Mouse (Mus musculus): Measurements from ENCODE around the gene Olfr1438-ps1. TPM values are rescaled to one million over a fixed set of nuclear protein-coding genes. Genes with fewer than 3 reads are reported as not detected.
"Not testable (repeated sequence)": the region's sequence is repeated elsewhere in the genome, so short reads cannot be mapped to it uniquely, and the experiment has no call there.

Olfr1438-ps1 gene
- total RNA-seq (2018; cell fraction: chromatin; rRNA removed): not detected
- not detected for total RNA-seq (2018; cell fraction: cytosol; rRNA removed)
- not detected for total RNA-seq (2018; cell fraction: nucleus; rRNA removed)
- polyA plus RNA-seq (2018): not detected in 3 replicates

GRCm38 (mm10) chr19:12335810-12336209 is at the start of gene Olfr1438-ps1:
Gene Olfr1438-ps1 (minus strand): TSS chr19:12335910.
- Histone ChIP-seq H3K4me3 (ENCODE audit: inconsistent target) (no peak within 1 kb of the TSS), H3K36me3 (ENCODE audit: inconsistent target) (no peaks in the 10 kb centered on the region), H3K27ac (no peak within 1 kb of the TSS), H3K79me2 (ENCODE audit: inconsistent target) (no peaks in the 10 kb centered on the region)
- 86% methylated on average over 3 of the region's 3 CpGs for WGBS (ENCODE audit: missing documents)

DNA sequence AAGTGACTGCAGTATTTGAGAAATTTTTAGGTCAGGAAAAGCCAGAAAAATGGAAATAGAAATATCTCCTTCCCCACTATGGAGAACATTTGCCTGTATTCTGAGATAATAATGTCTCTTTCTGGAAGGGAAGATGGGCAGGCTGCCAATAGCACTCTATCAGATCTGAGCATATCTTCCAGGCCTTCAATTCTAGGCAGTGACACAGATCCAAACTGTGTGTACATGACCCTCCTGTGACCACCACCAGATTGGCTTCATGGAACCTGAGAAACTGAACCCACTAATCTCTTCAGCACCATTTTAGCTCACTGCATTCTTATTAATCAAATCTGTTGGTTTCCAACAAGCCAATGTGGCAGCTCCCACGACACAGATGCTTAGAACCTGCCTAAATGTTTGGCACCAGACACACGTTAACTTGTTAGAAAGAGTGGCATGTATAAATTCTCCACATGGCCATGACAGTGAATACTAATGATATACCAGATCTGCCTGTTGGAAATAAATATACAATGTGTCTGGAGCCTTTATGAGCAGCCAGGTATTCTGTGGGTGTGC is 38.8 kb upstream of the Olfr1438-ps1 start:
- Histone ChIP-seq H3K27ac (no peak overlapping the region), H3K79me2 (ENCODE audit: inconsistent target) (no peaks in the 10 kb centered on the region), H3K4me3 (ENCODE audit: inconsistent target) (no peak overlapping the region), H3K36me3 (ENCODE audit: inconsistent target) (no peaks in the 10 kb centered on the region)
- WGBS (ENCODE audit: missing documents): 82% methylated on average over 2 of the region's 2 CpGs

GRCm38 (mm10) chr19:12373004-12373403 is 37.3 kb upstream of the Olfr1438-ps1 start:
- Histone ChIP-seq H3K4me3 (ENCODE audit: inconsistent target) (no peak overlapping the region), H3K79me2 (ENCODE audit: inconsistent target) (no peaks in the 10 kb centered on the region), H3K36me3 (ENCODE audit: inconsistent target) (no peaks in the 10 kb centered on the region), H3K27ac (no peak overlapping the region)
- WGBS (ENCODE audit: missing documents): 78% methylated on average over 3 of the region's 3 CpGs

DNA sequence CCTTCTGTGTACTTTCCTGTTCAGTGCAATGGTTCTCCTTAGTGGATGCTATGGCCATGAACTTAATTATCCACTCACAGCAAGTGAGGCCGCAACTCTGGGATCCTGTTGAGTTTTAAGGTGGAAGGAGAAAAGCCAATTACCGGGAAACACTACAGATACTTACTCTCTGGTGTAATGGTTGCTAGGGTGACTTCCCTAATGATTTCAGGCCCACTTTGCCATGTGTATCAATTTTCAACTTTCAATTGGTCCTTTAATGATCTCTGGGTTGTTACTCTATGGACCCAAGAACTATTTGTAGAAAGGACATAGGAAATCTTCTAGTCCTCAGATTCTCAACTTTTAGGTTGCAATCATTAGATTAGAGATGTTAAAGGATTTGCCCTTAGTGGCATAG is 10.7 kb downstream of the Olfr1438-ps1 start, which contains the start of gene Olfr1437:
Gene Olfr1437, minus strand, starts transcription at position 101 of the 400 bp plus-strand sequence.
- WGBS (ENCODE audit: missing documents): 94% methylated on average over 2 of the region's 2 CpGs
- Histone ChIP-seq H3K79me2 (ENCODE audit: inconsistent target) (no peaks in the 10 kb centered on the region), H3K27ac (no peak within 1 kb of the TSS), H3K4me3 (ENCODE audit: inconsistent target) (no peak within 1 kb of the TSS), H3K36me3 (ENCODE audit: inconsistent target) (no peaks in the 10 kb centered on the region)

GRCm38 (mm10) chr19:12299030-12299429 is 36.7 kb downstream of the Olfr1438-ps1 start, which contains the start of gene Olfr1436:
Gene Olfr1436 (minus strand): TSS chr19:12299130.
- H3K36me3 ChIP-seq (ENCODE audit: inconsistent target); H3K79me2 ChIP-seq (ENCODE audit: inconsistent target); H3K27ac ChIP-seq; H3K4me3 ChIP-seq (ENCODE audit: inconsistent target): not testable (repeated sequence)
- 82% methylated on average over 1 of the region's 1 CpGs for WGBS (ENCODE audit: missing documents)

- no peak overlapping the region for H3K4me3 ChIP-seq (ENCODE audit: inconsistent target)
- no peaks in the 10 kb centered on the region for H3K79me2 ChIP-seq (ENCODE audit: inconsistent target)
- no peaks in the 10 kb centered on the region for H3K36me3 ChIP-seq (ENCODE audit: inconsistent target)
- no peak overlapping the region for H3K27ac ChIP-seq
These were observed 42.7 kb downstream of the Olfr1438-ps1 start for GRCm38 (mm10) chr19:12292979-12293378.

- no peaks in the 10 kb centered on the region for H3K36me3 ChIP-seq (ENCODE audit: inconsistent target)
- no peak within 1 kb of the TSS for H3K4me3 ChIP-seq (ENCODE audit: inconsistent target)
- 80% methylated on average over 2 of the region's 2 CpGs for WGBS (ENCODE audit: missing documents)
- H3K79me2 ChIP-seq (ENCODE audit: inconsistent target): no peaks in the 10 kb centered on the region
- H3K27ac ChIP-seq: no peak within 1 kb of the TSS
These were observed 56.2 kb downstream of the Olfr1438-ps1 start, which contains the start of gene Olfr1434 for GRCm38 (mm10) chr19:12279554-12279953. Gene Olfr1434 (plus strand): TSS chr19:12279854.

Other genes with a start within 250 kb of the Olfr1438-ps1 start
- not detected in 3 replicates for gene Olfr1426, start 243.9 kb downstream of the Olfr1438-ps1 start, polyA plus RNA-seq (2018)
- gene Olfr1427, start 232.6 kb downstream of the Olfr1438-ps1 start, polyA plus RNA-seq (2018): not detected in 3 replicates
- gene Olfr1428, start 220.0 kb downstream of the Olfr1438-ps1 start, polyA plus RNA-seq (2018): not detected in 3 replicates
- not detected in 3 replicates for gene Olfr76, start 212.7 kb downstream of the Olfr1438-ps1 start, polyA plus RNA-seq (2018)
- not detected in 3 replicates for gene Olfr1555-ps1, start 165.8 kb downstream of the Olfr1438-ps1 start, polyA plus RNA-seq (2018)
- 0.06 TPM in 1 of 3 replicates, not detected in the others for gene Olfr1431, start 135.3 kb downstream of the Olfr1438-ps1 start, polyA plus RNA-seq (2018)
- not detected in 3 replicates for gene Olfr1432, start 103.3 kb downstream of the Olfr1438-ps1 start, polyA plus RNA-seq (2018)
- not detected in 3 replicates for gene Olfr262, start 94.3 kb downstream of the Olfr1438-ps1 start, polyA plus RNA-seq (2018)
- gene Olfr235, start 74.9 kb downstream of the Olfr1438-ps1 start, polyA plus RNA-seq (2018): not detected in 3 replicates
- not detected in 3 replicates for gene Olfr1434, start 56.1 kb downstream of the Olfr1438-ps1 start, polyA plus RNA-seq (2018)
- gene Olfr1436, start 36.8 kb downstream of the Olfr1438-ps1 start, polyA plus RNA-seq (2018): not detected in 3 replicates
- gene Olfr1437, start 10.8 kb downstream of the Olfr1438-ps1 start, polyA plus RNA-seq (2018): not detected in 3 replicates
- not detected in 3 replicates for gene Olfr1440, start 51.4 kb upstream of the Olfr1438-ps1 start, polyA plus RNA-seq (2018)
- gene Olfr1441, start 81.5 kb upstream of the Olfr1438-ps1 start, polyA plus RNA-seq (2018): not detected in 3 replicates
- gene Pfpl, start 92.0 kb upstream of the Olfr1438-ps1 start, polyA plus RNA-seq (2018): not detected in 3 replicates
- gene Mpeg1, start 124.9 kb upstream of the Olfr1438-ps1 start, polyA plus RNA-seq (2018): 2,177 to 2,766 TPM (median 2,684 TPM) in 3 replicates
- gene Dtx4, start 165.5 kb upstream of the Olfr1438-ps1 start, polyA plus RNA-seq (2018): 17.5 to 35.6 TPM (median 30.8 TPM) in 3 replicates
- 55.9 to 176 TPM (median 125 TPM) in 3 replicates for gene Fam111a, start 209.8 kb upstream of the Olfr1438-ps1 start, polyA plus RNA-seq (2018)

All from macrophage (primary cell).